Mouse (Mus musculus): ENCODE data around the gene Eef1a1. TPM values are rescaled to one million over a fixed set of nuclear protein-coding genes. Genes with fewer than 3 reads are reported as not detected.

Gene Eef1a1
- 2,802 and 3,192 TPM in 2 replicates for polyA plus RNA-seq (2015; fragmentation: Nextera tagmentation; extraction: Ambion mirVana)

DNA sequence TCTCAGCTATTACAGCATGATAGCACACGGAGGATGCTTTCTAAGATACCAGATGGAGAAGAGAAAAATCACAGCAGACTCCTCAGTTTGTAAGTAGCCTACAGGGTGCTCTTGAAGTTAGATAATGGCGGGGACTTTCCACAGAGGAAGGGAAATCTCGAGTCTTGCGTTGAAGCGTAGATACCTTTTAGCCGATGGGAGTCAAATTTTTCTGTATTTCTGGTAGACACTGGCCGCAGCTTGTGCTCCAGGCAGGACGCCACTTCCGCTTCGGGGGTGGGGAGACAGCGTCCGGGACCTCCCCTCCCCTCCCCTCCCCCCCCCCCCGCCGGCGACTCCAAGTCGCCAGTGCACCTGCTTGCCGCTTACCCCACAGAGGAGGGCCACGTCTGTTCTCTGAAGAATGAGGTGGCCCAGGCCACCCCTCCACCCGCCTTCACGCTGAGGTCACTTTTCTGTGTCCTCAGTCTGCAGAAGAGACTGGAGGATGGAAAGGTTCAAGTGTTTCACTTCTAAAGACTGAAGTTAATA is at the start of gene Eef1a1:
Eef1a1 (minus strand) TSS at position 262 of the 531 bp plus-strand sequence.
- Histone ChIP-seq H3K4me1 (replicated peaks) (0 out of 2 replicates have a peak, but pooled peaks cover 3% of the 10 kb centered on the region), H3K27me3 (no peaks in the 10 kb centered on the region), H3K9me3 (replicated peaks) (no peaks in the 10 kb centered on the region), H3K27ac (peak within 1 kb of the TSS; percentile 69), H3K4me2 (peak within 1 kb of the TSS; percentile 73), H3K4me3 (peak within 1 kb of the TSS; percentile 53), H3K9ac (peak within 1 kb of the TSS; percentile 51), H3K36me3 (no peaks in the 10 kb centered on the region)
- peak; percentile 61 for ATAC-seq (replicated peaks; ENCODE audit: insufficient number of reproducible peaks, insufficient read depth, low FRiP score, low read depth)
- 2% methylated on average over 19 of the region's 20 CpGs for WGBS

- H3K27me3 ChIP-seq = no peaks in the 10 kb centered on the region
- no peaks in the 10 kb centered on the region for H3K36me3 ChIP-seq
- H3K9me3 ChIP-seq (replicated peaks) = no peaks in the 10 kb centered on the region
- peak overlapping the region; percentile 25; the same call in 1 of the 2 replicates for H3K27ac ChIP-seq
- H3K4me1 ChIP-seq (replicated peaks) = peaks cover 13% of the 10 kb centered on the region
- H3K4me2 ChIP-seq = 0 out of 2 replicates have a peak overlapping the region, but pooled peaks have one; percentile 21
- ATAC-seq (replicated peaks; ENCODE audit: insufficient number of reproducible peaks, insufficient read depth, low FRiP score, low read depth) = no peak
- WGBS = 15% methylated on average over 6 of the region's 6 CpGs
- no peak overlapping the region for H3K4me3 ChIP-seq
- H3K9ac ChIP-seq = no peak overlapping the region
Observed at GRCm38 (mm10) chr9:78538421-78538820, 49.5 kb upstream of the Eef1a1 start.

- no peak; the same call in 1 of the 2 replicates for ATAC-seq (replicated peaks; ENCODE audit: insufficient number of reproducible peaks, insufficient read depth, low FRiP score, low read depth)
- H3K9me3 ChIP-seq (replicated peaks) = no peaks in the 10 kb centered on the region
- H3K4me3 ChIP-seq = no peak overlapping the region
- peaks cover 16% of the 10 kb centered on the region for H3K4me1 ChIP-seq (replicated peaks)
- H3K4me2 ChIP-seq = peak overlapping the region; percentile 6; the same call in 1 of the 2 replicates
- H3K27me3 ChIP-seq = no peaks in the 10 kb centered on the region
- no peak overlapping the region for H3K27ac ChIP-seq
- H3K9ac ChIP-seq = no peak overlapping the region
- 52% methylated on average over 9 of the region's 9 CpGs for WGBS
- no peaks in the 10 kb centered on the region for H3K36me3 ChIP-seq
Observed at GRCm38 (mm10) chr9:78537154-78537873, 48.4 kb upstream of the Eef1a1 start.

DNA sequence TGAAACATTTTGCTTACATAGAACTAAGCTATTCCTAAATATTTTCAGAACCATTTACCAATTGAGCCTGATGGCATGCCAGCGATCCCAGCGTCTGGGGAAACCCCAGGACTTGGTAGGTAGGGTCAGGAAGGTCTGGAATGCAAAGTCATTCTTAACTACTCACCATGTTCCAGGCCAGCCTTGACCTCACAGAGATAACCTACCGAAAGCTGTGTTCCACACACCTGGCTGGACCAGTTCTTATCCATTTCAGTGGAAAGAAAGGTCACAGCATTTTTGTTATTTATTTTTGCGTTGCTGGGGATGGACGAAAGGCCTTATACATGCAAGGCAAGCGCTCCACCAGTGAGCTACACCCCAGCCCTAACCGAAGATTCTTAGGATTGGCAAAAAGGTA is 45.7 kb upstream of the Eef1a1 start:
- Histone ChIP-seq H3K9me3 (replicated peaks) (no peaks in the 10 kb centered on the region), H3K4me1 (replicated peaks) (peaks cover 23% of the 10 kb centered on the region), H3K9ac (no peak overlapping the region), H3K4me2 (no peak overlapping the region), H3K27ac (no peak overlapping the region), H3K27me3 (no peaks in the 10 kb centered on the region), H3K36me3 (no peaks in the 10 kb centered on the region), H3K4me3 (no peak overlapping the region)
- WGBS = 84% methylated on average over 7 of the region's 7 CpGs
- ATAC-seq (replicated peaks; ENCODE audit: insufficient number of reproducible peaks, insufficient read depth, low FRiP score, low read depth) = no peak

GRCm38 (mm10) chr9:78533296-78533935 is 44.5 kb upstream of the Eef1a1 start:
- H3K4me3 ChIP-seq = no peak overlapping the region
- no peak for ATAC-seq (replicated peaks; ENCODE audit: insufficient number of reproducible peaks, insufficient read depth, low FRiP score, low read depth)
- 76% methylated on average over 18 of the region's 18 CpGs for WGBS
- no peak overlapping the region for H3K4me2 ChIP-seq
- peaks cover 20% of the 10 kb centered on the region for H3K4me1 ChIP-seq (replicated peaks)
- no peaks in the 10 kb centered on the region for H3K36me3 ChIP-seq
- H3K9ac ChIP-seq = no peak overlapping the region
- H3K9me3 ChIP-seq (replicated peaks) = no peaks in the 10 kb centered on the region
- no peaks in the 10 kb centered on the region for H3K27me3 ChIP-seq
- H3K27ac ChIP-seq = no peak overlapping the region

GRCm38 (mm10) chr9:78532341-78532819 is 43.4 kb upstream of the Eef1a1 start:
- H3K27ac ChIP-seq = peak overlapping the region; percentile 53
- ATAC-seq (replicated peaks; ENCODE audit: insufficient number of reproducible peaks, insufficient read depth, low FRiP score, low read depth) = no peak

GRCm38 (mm10) chr9:78531816-78532215 is 42.9 kb upstream of the Eef1a1 start:
- WGBS = 35% methylated on average over 5 of the region's 5 CpGs
- no peak for ATAC-seq (replicated peaks; ENCODE audit: insufficient number of reproducible peaks, insufficient read depth, low FRiP score, low read depth)
- Histone ChIP-seq H3K27ac (peak overlapping the region; percentile 53), H3K9me3 (replicated peaks) (no peaks in the 10 kb centered on the region), H3K4me1 (replicated peaks) (peaks cover 19% of the 10 kb centered on the region), H3K27me3 (no peaks in the 10 kb centered on the region), H3K36me3 (no peaks in the 10 kb centered on the region), H3K4me3 (no peak overlapping the region), H3K9ac (no peak overlapping the region), H3K4me2 (no peak overlapping the region)

More at GRCm38 (mm10) chr9:78532341-78532819, 43.4 kb upstream of the Eef1a1 start:
- Histone ChIP-seq H3K36me3 (no peaks in the 10 kb centered on the region), H3K9me3 (replicated peaks) (no peaks in the 10 kb centered on the region), H3K4me1 (replicated peaks) (peaks cover 21% of the 10 kb centered on the region), H3K27me3 (no peaks in the 10 kb centered on the region), H3K4me2 (no peak overlapping the region), H3K9ac (no peak overlapping the region), H3K4me3 (no peak overlapping the region)
- 45% methylated on average over 9 of the region's 9 CpGs for WGBS

DNA sequence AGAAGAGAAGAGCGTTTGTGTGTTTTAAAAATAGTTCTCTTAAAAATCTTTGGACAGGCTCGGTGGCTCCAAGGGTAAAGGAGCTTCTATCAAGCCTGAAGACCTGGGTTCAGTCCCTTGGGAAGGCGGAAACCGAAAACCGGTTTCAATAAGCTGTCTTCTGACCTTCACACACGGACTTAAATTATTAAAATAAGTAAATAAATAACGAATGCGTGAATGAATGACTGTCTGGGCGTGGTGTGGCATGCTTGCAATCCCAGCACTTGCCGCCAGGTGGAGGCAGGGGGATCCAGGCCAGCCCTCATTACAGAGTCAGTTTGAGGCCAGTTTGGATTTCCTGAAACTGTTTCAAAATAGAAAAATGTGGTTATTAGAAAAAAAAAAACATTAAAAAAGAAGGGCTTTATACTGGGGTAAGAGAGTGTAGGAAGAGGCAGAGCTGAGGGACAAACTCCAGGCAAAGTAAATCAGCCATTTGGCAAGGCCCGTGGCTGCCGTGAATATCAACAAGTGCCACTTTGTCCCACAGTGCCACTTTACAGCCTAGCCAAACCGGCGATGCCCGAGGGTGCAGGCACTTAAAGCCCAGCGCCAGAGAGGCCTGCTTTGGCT is 38.9 kb upstream of the Eef1a1 start:
- WGBS = 3% methylated on average over 16 of the region's 16 CpGs
- peak; percentile 56; the same call in 1 of the 2 replicates for ATAC-seq (replicated peaks; ENCODE audit: insufficient number of reproducible peaks, insufficient read depth, low FRiP score, low read depth)
- Histone ChIP-seq H3K9ac (peak overlapping the region; percentile 49), H3K4me2 (peak overlapping the region; percentile 92), H3K27ac (peak overlapping the region; percentile 85), H3K36me3 (no peaks in the 10 kb centered on the region), H3K27me3 (no peaks in the 10 kb centered on the region), H3K4me1 (replicated peaks) (peaks cover 18% of the 10 kb centered on the region), H3K4me3 (peak overlapping the region; percentile 57), H3K9me3 (replicated peaks) (no peaks in the 10 kb centered on the region)

DNA sequence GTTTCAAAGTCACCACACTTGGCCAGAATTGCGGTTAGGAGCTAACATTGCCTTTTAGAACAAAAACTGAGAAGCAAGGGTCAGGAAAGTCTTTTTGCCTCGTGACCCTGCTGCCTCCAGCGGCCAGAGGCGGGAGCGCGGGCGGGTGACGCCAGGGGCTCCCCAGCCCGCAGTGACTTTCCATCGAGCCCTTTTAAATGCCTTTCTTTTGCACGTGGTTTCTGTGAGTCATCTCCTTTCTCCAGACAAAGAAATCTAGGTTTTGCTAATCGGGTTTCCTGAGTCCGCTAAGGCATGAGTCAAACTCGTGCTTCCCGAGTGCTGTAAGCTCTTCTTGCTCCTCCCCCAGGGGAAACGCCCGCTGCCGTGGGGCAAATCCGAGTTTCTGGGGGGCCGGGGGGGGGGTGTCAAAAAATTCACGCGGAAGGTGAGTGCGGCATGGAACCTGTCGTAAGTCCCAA is 38.4 kb upstream of the Eef1a1 start:
- Histone ChIP-seq H3K4me2 (peak overlapping the region; percentile 92), H3K9me3 (replicated peaks) (no peaks in the 10 kb centered on the region), H3K27me3 (no peaks in the 10 kb centered on the region), H3K27ac (peak overlapping the region; percentile 85), H3K4me3 (peak overlapping the region; percentile 57), H3K9ac (peak overlapping the region; percentile 49), H3K4me1 (replicated peaks) (peaks cover 15% of the 10 kb centered on the region), H3K36me3 (no peaks in the 10 kb centered on the region)
- under 1% methylated on average over 24 of the region's 24 CpGs for WGBS
- ATAC-seq (replicated peaks; ENCODE audit: insufficient number of reproducible peaks, insufficient read depth, low FRiP score, low read depth) = peak; percentile 77

GRCm38 (mm10) chr9:78526206-78526605 is 37.3 kb upstream of the Eef1a1 start:
- ATAC-seq (replicated peaks; ENCODE audit: insufficient number of reproducible peaks, insufficient read depth, low FRiP score, low read depth) = no peak
- Histone ChIP-seq H3K4me1 (replicated peaks) (peaks cover 13% of the 10 kb centered on the region), H3K36me3 (no peaks in the 10 kb centered on the region), H3K4me2 (no peak overlapping the region), H3K4me3 (no peak overlapping the region), H3K27ac (no peak overlapping the region), H3K9ac (no peak overlapping the region), H3K27me3 (no peaks in the 10 kb centered on the region), H3K9me3 (replicated peaks) (no peaks in the 10 kb centered on the region)
- WGBS = 79% methylated on average over 2 of the region's 2 CpGs

All from heart, embryonic 15.5 days (tissue).